In the genomic region with DNA sequence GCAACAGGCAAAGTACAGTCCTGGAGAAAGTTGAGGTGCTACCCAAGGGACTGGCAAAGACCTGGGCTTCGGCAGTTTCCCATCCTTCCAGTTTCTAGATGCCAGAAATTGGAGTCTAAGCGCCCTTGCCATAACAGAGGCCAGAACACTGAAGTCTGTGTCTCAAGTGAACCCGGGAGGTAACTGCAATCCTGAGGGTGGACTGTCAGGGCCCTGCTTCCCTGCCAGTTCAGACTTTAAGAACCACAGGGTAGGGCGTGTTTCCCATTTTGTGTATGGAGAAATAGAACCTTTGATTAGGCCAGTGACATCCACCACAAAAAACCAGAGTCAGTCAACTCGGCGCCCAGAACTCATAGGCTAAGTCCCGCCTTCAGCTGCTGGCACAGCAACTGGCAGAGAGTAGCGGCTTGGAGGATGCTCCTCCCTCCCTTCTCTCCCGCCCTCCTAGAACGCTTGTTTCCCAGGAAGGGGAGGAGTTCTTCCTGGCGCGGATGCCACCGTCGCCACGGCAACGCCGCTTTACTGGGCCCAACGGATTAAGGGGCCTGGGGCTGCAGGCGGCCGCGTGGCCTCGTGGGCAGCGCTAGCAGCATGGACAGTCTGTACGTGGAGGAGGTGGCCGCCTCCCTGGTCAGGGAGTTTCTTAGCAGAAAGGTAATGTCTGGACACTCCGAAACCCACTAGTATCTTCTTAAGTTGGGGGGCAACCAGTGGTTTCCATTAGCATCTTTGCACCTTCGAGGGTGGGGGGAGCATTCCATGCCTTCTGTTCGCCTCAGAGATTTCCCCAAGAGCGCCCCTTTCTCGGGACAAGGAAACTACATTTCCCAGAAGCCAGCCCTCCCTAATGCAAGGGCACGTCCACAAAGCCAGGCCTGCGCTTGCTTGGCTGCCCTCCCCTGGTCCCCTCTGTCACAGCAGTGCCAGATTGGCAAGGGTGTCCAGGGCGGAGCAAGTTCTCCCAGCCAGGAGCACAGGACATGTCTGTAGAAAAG, we compare ENCODE assay signal across 8 mouse cellular contexts. TPM values are rescaled to one million over a fixed set of nuclear protein-coding genes. Genes with fewer than 3 reads are reported as not detected.
DNase-seq lines count a peak whose midpoint lies in the region; ATAC-seq lines count a peak whose summit lies in the region.

A gene (plus strand): TSS at position 471 of the 998 bp plus-strand sequence.

- peak within 1 kb of the TSS; percentile 52 for H3K4me2 ChIP-seq in hindbrain, embryonic 14.5 days (replicated peaks)

- peak; percentile 97 for ATAC-seq in hindbrain, embryonic 14.5 days (ENCODE audit: low FRiP score)

- H3K4me3 ChIP-seq in hindbrain, embryonic 14.5 days (replicated peaks; ENCODE audit: low read length), result peak within 1 kb of the TSS; percentile 41

- peak; percentile 88 for DNase-seq in ZHBTc4 (ENCODE audit: low read depth, low spot score)
- DNase-seq in cerebellum, postnatal 4 days (ENCODE audit: low spot score in 2 of 2), result peak; percentile 70 to 87
- peak; percentile 86 to 90 for DNase-seq in frontal cortex, postnatal 36 days (ENCODE audit: low spot score in 2 of 2)
- peak; percentile 91 for DNase-seq in hindbrain, embryonic 14.5 days (ENCODE audit: low spot score)
- DNase-seq in layer of hippocampus, postnatal 25 days (ENCODE audit: extremely low spot score in 1 of 2, low spot score in 1 of 2), result peak; percentile 67 to 75
- peak; percentile 90 for DNase-seq in lung, postnatal 14 days
- peak; percentile 95 for DNase-seq in retina, embryonic 14.5 days (ENCODE audit: low spot score)
- DNase-seq in thymus, postnatal 4 days, result peak; percentile 66

- H3K4me1 ChIP-seq in hindbrain, embryonic 14.5 days (replicated peaks; ENCODE audit: control insufficient read depth, insufficient read depth, low read length), result peaks cover 15% of the 10 kb centered on the region

- H3K9me3 ChIP-seq in hindbrain, embryonic 14.5 days (ENCODE audit: control insufficient read depth, low read length), result no peaks in the 10 kb centered on the region

- peak within 1 kb of the TSS; percentile 48 for H3K9ac ChIP-seq in hindbrain, embryonic 14.5 days

- H3K36me3 ChIP-seq in hindbrain, embryonic 14.5 days (replicated peaks; ENCODE audit: control insufficient read depth, insufficient read depth), result no peaks in the 10 kb centered on the region

- WGBS in hindbrain, embryonic 14.5 days, result 4% methylated on average over 33 of the region's 33 CpGs

- no peaks in the 10 kb centered on the region for H3K27me3 ChIP-seq in hindbrain, embryonic 14.5 days (ENCODE audit: control insufficient read depth, insufficient read depth, low read length)

- H3K27ac ChIP-seq in hindbrain, embryonic 14.5 days, result peak within 1 kb of the TSS; percentile 78

RNA-seq across cellular contexts. Expression of the gene that starts here (rescaled TPM):
- polyA plus RNA-seq in hindbrain, embryonic 14.5 days (2014; fragmentation: Nextera tagmentation; extraction: Ambion mirVana), result 12.9 and 14.2 TPM in 2 replicates
- total RNA-seq in layer of hippocampus, postnatal 25 days (2021), result 10 to 100 TPM; 13.4 to 13.7 TPM

Comparison
In these comparisons a context has a peak if more than half of its experiments do, and no peak if none do; other contexts are left out.
1. Peak in every context shown above with its lines: DNase-seq, ATAC-seq, H3K4me3 ChIP-seq and H3K27ac ChIP-seq.